Comparison of ENCODE assay signal across 12 mouse cellular contexts in the genomic region with DNA sequence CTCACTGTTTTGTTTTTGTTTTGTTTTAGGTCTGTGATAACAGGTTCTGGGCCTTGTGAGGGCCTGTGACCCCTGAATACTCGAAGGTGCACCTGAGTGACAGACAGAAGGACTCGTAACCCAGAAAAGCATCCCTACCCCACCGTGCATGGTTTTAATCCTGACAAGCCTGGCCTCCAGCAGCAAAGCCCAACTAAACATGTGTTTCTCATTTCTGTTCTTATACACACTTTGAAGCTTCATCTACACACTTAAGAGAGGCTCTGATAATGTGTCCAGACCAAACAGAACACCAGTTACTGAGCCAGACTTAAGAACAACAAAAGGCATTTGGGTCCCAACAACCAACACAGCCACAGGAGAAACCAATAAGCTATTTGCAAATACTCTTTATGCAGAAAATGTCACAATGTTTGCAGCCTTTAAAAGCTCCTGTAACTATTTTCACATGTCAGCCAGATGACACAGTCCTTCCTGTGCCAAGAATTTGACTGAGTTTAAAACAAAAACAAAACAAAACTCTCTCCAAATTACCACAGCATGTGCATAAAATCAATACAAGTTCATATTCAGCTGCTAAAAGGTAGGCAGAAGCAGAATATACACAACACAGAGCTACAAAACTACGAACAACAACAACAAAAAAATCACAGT. TPM values are rescaled to one million over a fixed set of nuclear protein-coding genes. Genes with fewer than 3 reads are reported as not detected.
A peak's percentile ranks its signal among the peaks of the same experiment; 100 is the strongest.
DNase-seq lines count a peak whose midpoint lies in the region; ATAC-seq and TF ChIP-seq lines count a peak whose summit lies in the region.
"Had no signal": no experiment of that assay in that cellular context is flagged by ENCODE, and none has a peak within 500 bp of the region (broad histone marks: within the 10 kb centered on the region; RNA-seq: fewer than 3 reads in every experiment).

No protein-coding gene starts in this region.

- intact Hi-C loops in left cerebral cortex, adult 2 months (cut with DNase I) = no loop called here

- TF ChIP-seq CTCF in heart, postnatal 0 days (IDR thresholded peaks at IDR 0.05; ENCODE audit: low read depth) = no peak
- TF ChIP-seq CTCF in left cerebral cortex, adult 2 months (IDR thresholded peaks at IDR 0.05) = no peak

- H3K9ac ChIP-seq in heart, postnatal 0 days (replicated peaks; ENCODE audit: low read depth, low read length) = no peak overlapping the region
- H3K9ac ChIP-seq in embryonic facial prominence, embryonic 15.5 days = no peak overlapping the region

- ATAC-seq in heart, postnatal 0 days (ENCODE audit: insufficient read depth, low read depth) = no peak
- ATAC-seq in embryonic facial prominence, embryonic 15.5 days (ENCODE audit: insufficient number of reproducible peaks, low FRiP score, low TSS enrichment, low read depth) = peak; percentile 79

- H3K4me3 ChIP-seq in heart, postnatal 0 days (ENCODE audit: low read depth, low read length) = no peak overlapping the region
- H3K4me3 ChIP-seq in embryonic facial prominence, embryonic 15.5 days (replicated peaks) = no peak overlapping the region
- H3K4me3 ChIP-seq in left cerebral cortex, adult 2 months = no peak overlapping the region

- no peak for DNase-seq in heart, postnatal 0 days (ENCODE audit: low spot score)
- DNase-seq in heart, adult 8-10 months (ENCODE audit: low spot score) = no peak
- peak; percentile 72 for DNase-seq in NIH3T3 (ENCODE audit: low read depth)
- DNase-seq in brain, adult 2 months (ENCODE audit: low read depth, low spot score) = peak; percentile 29
- DNase-seq in left cerebral cortex, adult 2 months (ENCODE audit: extremely low spot score in 1 of 2, low spot score in 2 of 2) = no peak
- DNase-seq in cerebellum, postnatal 14 days = no peak
- DNase-seq: adrenal gland, postnatal 36 days; cerebellum, adult 9-10 months; kidney, postnatal 36 days; lung, postnatal 4 days; right cerebral cortex, adult 18-20 months had no signal

- H3K4me1 ChIP-seq in heart, postnatal 0 days (ENCODE audit: control insufficient read depth, insufficient read depth) = peaks cover 12% of the 10 kb centered on the region
- peaks cover 23% of the 10 kb centered on the region for H3K4me1 ChIP-seq in embryonic facial prominence, embryonic 15.5 days

- H3K27me3 ChIP-seq in heart, postnatal 0 days (ENCODE audit: control insufficient read depth, insufficient read depth, low read length) = no peaks in the 10 kb centered on the region
- H3K27me3 ChIP-seq in embryonic facial prominence, embryonic 15.5 days = no peaks in the 10 kb centered on the region

- H3K36me3 ChIP-seq in heart, postnatal 0 days (replicated peaks; ENCODE audit: control insufficient read depth, insufficient read depth, low read length) = no peaks in the 10 kb centered on the region
- no peaks in the 10 kb centered on the region for H3K36me3 ChIP-seq in embryonic facial prominence, embryonic 15.5 days

- WGBS in heart, postnatal 0 days = 50% methylated on average over 4 of the region's 4 CpGs
- 24% methylated on average over 4 of the region's 4 CpGs for WGBS in embryonic facial prominence, embryonic 15.5 days

- peak overlapping the region; percentile 27; the same call in 1 of the 2 replicates for H3K27ac ChIP-seq in heart, postnatal 0 days (ENCODE audit: low read depth)
- H3K27ac ChIP-seq in embryonic facial prominence, embryonic 15.5 days (replicated peaks) = peak overlapping the region; percentile 79
- H3K27ac ChIP-seq in left cerebral cortex, adult 2 months = no peak overlapping the region

- no peak for TF ChIP-seq EP300 in heart, postnatal 0 days (IDR thresholded peaks at IDR 0.05; ENCODE audit: low read depth)

- H3K4me2 ChIP-seq in heart, postnatal 0 days (ENCODE audit: low read depth, low read length) = no peak overlapping the region
- H3K4me2 ChIP-seq in embryonic facial prominence, embryonic 15.5 days (replicated peaks) = peak overlapping the region; percentile 21

- no peaks in the 10 kb centered on the region for H3K9me3 ChIP-seq in heart, postnatal 0 days (replicated peaks; ENCODE audit: control insufficient read depth, low read length)
- no peaks in the 10 kb centered on the region for H3K9me3 ChIP-seq in embryonic facial prominence, embryonic 15.5 days (replicated peaks)

RNA-seq across cellular contexts. Expression of a gene that starts 39.9 kb away (rescaled TPM):
- 5.6 and 12.3 TPM in 2 replicates for total RNA-seq in heart, postnatal 0 days (2014; rRNA removed; ENCODE audit: low replicate concordance)
- polyA plus RNA-seq in heart, postnatal 0 days (2015; fragmentation: Nextera tagmentation; extraction: Ambion mirVana) = 7.6 and 11.6 TPM in 2 replicates
- total RNA-seq in heart, adult 8-10 months (2022) = 10 to 100 TPM in 2 of 4 experiments, 1 to 10 TPM in 2; 7.7 to 11.5 (median 9.7) TPM
- 14.4 and 15.2 TPM in 2 replicates for polyA plus RNA-seq in embryonic facial prominence, embryonic 15.5 days (2015; fragmentation: Nextera tagmentation; extraction: Ambion mirVana)
- total RNA-seq in left cerebral cortex, adult 2 months (2021) = 10 to 100 TPM; 15.3 to 19.0 TPM

Comparison
In these comparisons a context has a peak if more than half of its experiments do, and no peak if none do; other contexts are left out.
1. DNase-seq: peak in NIH3T3 (single experiment) and brain, adult 2 months (single experiment); none in heart, postnatal 0 days (single experiment), heart, adult 8-10 months (single experiment), left cerebral cortex, adult 2 months (0 of 2) and cerebellum, postnatal 14 days (0 of 2).